Mouse (Mus musculus) lung, adult 2 months (tissue): ENCODE measurements around the gene Tex10. TPM values are rescaled to one million over a fixed set of nuclear protein-coding genes. Genes with fewer than 3 reads are reported as not detected.
A peak's percentile ranks its signal among the peaks of the same experiment; 100 is the strongest.

Experiments
- DNase-seq: peaks from one replicate; pipeline ENCODE4 v3.0.0; 2022
- H3K4me1 ChIP-seq: fragments of 200-500 bp; 2 replicates; pipeline ENCODE4 v1.6.1; 2011; ENCODE audit warnings: low read length; ENCODE audit not compliant: control insufficient read depth, insufficient read depth
- H3K4me3 ChIP-seq: fragments of 200-500 bp; replicated peaks from 2 replicates; pipeline ENCODE3; 2011; ENCODE audit warnings: low read depth, mild to moderate bottlenecking, control low read depth, low read length; ENCODE audit errors: extremely low read depth
- CTCF ChIP-seq: fragments of 200-500 bp; IDR thresholded peaks from 2 replicates; pipeline ENCODE4 v1.5.1; 2011; ENCODE audit warnings: mild to moderate bottlenecking, low read length, control low read depth; ENCODE audit not compliant: insufficient read depth
- POLR2A ChIP-seq: fragments of 200-500 bp; IDR thresholded peaks from 2 replicates; pipeline ENCODE4 v1.6.1; 2011; ENCODE audit warnings: low read depth, mild to moderate bottlenecking, control low read depth, low read length, borderline replicate concordance; ENCODE audit errors: extremely low read depth
- WGBS: fragments of 180-500 bp; shearing (Covaris S2); methylation state at CpG from one replicate; pipeline ENCODE4 v1.1.7; 2018; 5-methylcytosine and 5-hydroxymethylcytosine counted together
- polyA plus RNA-seq: library from polyadenylated mRNA; depleted of rRNA; stranded (reverse); fragments of >200 nt; gene quantifications from 2 replicates; pipeline ENCODE4 v1.2.3, GENCODE M21; 2012; rRNA removed

The Tex10 gene
- polyA plus RNA-seq, 1 experiment = 8.6 TPM

GRCm38 (mm10) chr4:48403066-48403640, 70.1 kb downstream of the Tex10 start:
- WGBS = 75% methylated on average over 16 of the region's 16 CpGs
- no peak for DNase-seq
- Histone ChIP-seq H3K4me3 (no peak overlapping the region), H3K4me1 (no peaks in the 10 kb centered on the region)
- TF ChIP-seq POLR2A = no peak
- TF ChIP-seq CTCF = no peak

GRCm38 (mm10) chr4:48396949-48397348, 76.3 kb downstream of the Tex10 start:
- DNase-seq = no peak
- WGBS = over 99% methylated on average over 3 of the region's 3 CpGs
- Histone ChIP-seq H3K4me1 (no peaks in the 10 kb centered on the region), H3K4me3 (no peak overlapping the region)
- TF ChIP-seq POLR2A (no peak), CTCF (no peak)

GRCm38 (mm10) chr4:48382506-48382905, 90.8 kb downstream of the Tex10 start:
- no peak overlapping the region for H3K4me3 ChIP-seq
- H3K4me1 ChIP-seq = no peaks in the 10 kb centered on the region
- no peak for DNase-seq
- WGBS = 83% methylated on average over 5 of the region's 5 CpGs
- no peak for TF ChIP-seq POLR2A
- TF ChIP-seq CTCF = no peak

- WGBS = 3% methylated on average over 2 of the region's 2 CpGs
- DNase-seq = peak; percentile 49
- Histone ChIP-seq H3K4me3 (no peak overlapping the region), H3K4me1 (no peaks in the 10 kb centered on the region)
- 0 out of 2 replicates have a peak, but pooled peaks have one; percentile 18 for TF ChIP-seq CTCF
- TF ChIP-seq POLR2A = no peak
These were observed 92.3 kb downstream of the Tex10 start for GRCm38 (mm10) chr4:48380940-48381339.

Other genes with a start within 250 kb of the Tex10 start
- gene Erp44, start 193.9 kb downstream of the Tex10 start, polyA plus RNA-seq = 8.6 and 11.9 TPM in 2 replicates
- gene Invs, start 193.7 kb downstream of the Tex10 start, polyA plus RNA-seq = 3.7 and 4.7 TPM in 2 replicates
- gene Msantd3, start 66.5 kb upstream of the Tex10 start, polyA plus RNA-seq = 3.6 and 6.9 TPM in 2 replicates
- 12.6 and 20.8 TPM in 2 replicates for gene Tmeff1, start 111.7 kb upstream of the Tex10 start, polyA plus RNA-seq
- gene Cavin4, start 190.1 kb upstream of the Tex10 start, polyA plus RNA-seq = 0.17 and 1.5 TPM in 2 replicates